Comparison of ENCODE assay signal across 14 mouse cellular contexts in genomic region chr11:63956748-63957147, GRCm38 (mm10). TPM values are rescaled to one million over a fixed set of nuclear protein-coding genes. Genes with fewer than 3 reads are reported as not detected.
DNase-seq lines count a peak whose midpoint lies in the region; ATAC-seq and TF ChIP-seq lines count a peak whose summit lies in the region.
"Had no signal": no experiment of that assay in that cellular context is flagged by ENCODE, and none has a peak within 500 bp of the region (broad histone marks: within the 10 kb centered on the region; RNA-seq: fewer than 3 reads in every experiment).

No protein-coding gene starts in this region.

- H3K4me3 ChIP-seq in hindbrain, embryonic 11.5 days (ENCODE audit: low read depth, low read length), result no peak overlapping the region
- no peak overlapping the region for H3K4me3 ChIP-seq in hindbrain, postnatal 0 days (ENCODE audit: low read length)
- no peak overlapping the region for H3K4me3 ChIP-seq in midbrain, embryonic 11.5 days (ENCODE audit: low read depth, low read length)
- H3K4me3 ChIP-seq in midbrain, embryonic 14.5 days (replicated peaks; ENCODE audit: low read depth, low read length), result no peak overlapping the region
- no peak overlapping the region for H3K4me3 ChIP-seq in embryonic facial prominence, embryonic 10.5 days
- no peak overlapping the region for H3K4me3 ChIP-seq in stomach, postnatal 0 days (ENCODE audit: low read depth, low read length)
- H3K4me3 ChIP-seq in kidney, embryonic 14.5 days (ENCODE audit: low read length), result no peak overlapping the region
- H3K4me3 ChIP-seq: gastrocnemius, adult 2 months; intestine, embryonic 15.5 days had no signal

- no peak overlapping the region for H3K4me2 ChIP-seq in hindbrain, embryonic 11.5 days (replicated peaks; ENCODE audit: low read depth, low read length)
- H3K4me2 ChIP-seq in hindbrain, postnatal 0 days (ENCODE audit: low read depth, low read length), result no peak overlapping the region
- no peak overlapping the region for H3K4me2 ChIP-seq in midbrain, embryonic 11.5 days
- no peak overlapping the region for H3K4me2 ChIP-seq in midbrain, embryonic 14.5 days (ENCODE audit: low read length)
- H3K4me2 ChIP-seq in stomach, postnatal 0 days (replicated peaks; ENCODE audit: low read depth), result no peak overlapping the region
- no peak overlapping the region for H3K4me2 ChIP-seq in kidney, embryonic 14.5 days (replicated peaks; ENCODE audit: low read depth, low read length)
- H3K4me2 ChIP-seq: intestine, embryonic 15.5 days had no signal

- no peak for TF ChIP-seq EP300 in stomach, postnatal 0 days (optimal IDR thresholded peaks at IDR 0.05)

- WGBS in hindbrain, embryonic 11.5 days, result 20% methylated on average over 7 of the region's 7 CpGs
- 29% methylated on average over 7 of the region's 7 CpGs for WGBS in hindbrain, postnatal 0 days
- 17% methylated on average over 7 of the region's 7 CpGs for WGBS in midbrain, embryonic 11.5 days
- WGBS in midbrain, embryonic 14.5 days, result 25% methylated on average over 7 of the region's 7 CpGs
- WGBS in embryonic facial prominence, embryonic 10.5 days, result 25% methylated on average over 7 of the region's 7 CpGs
- 37% methylated on average over 7 of the region's 7 CpGs for WGBS in stomach, postnatal 0 days
- WGBS in kidney, embryonic 14.5 days, result 33% methylated on average over 7 of the region's 7 CpGs

- TF ChIP-seq CTCF in hindbrain, postnatal 0 days (IDR thresholded peaks at IDR 0.05; ENCODE audit: low read depth), result no peak
- TF ChIP-seq CTCF in stomach, postnatal 0 days (IDR thresholded peaks at IDR 0.05; ENCODE audit: low read depth), result no peak

- no peaks in the 10 kb centered on the region for H3K27me3 ChIP-seq in hindbrain, embryonic 11.5 days (ENCODE audit: control insufficient read depth, insufficient read depth, low read length)
- no peaks in the 10 kb centered on the region for H3K27me3 ChIP-seq in hindbrain, postnatal 0 days (ENCODE audit: insufficient read depth, low read length)
- H3K27me3 ChIP-seq in midbrain, embryonic 11.5 days (ENCODE audit: control insufficient read depth, insufficient read depth, low read length), result no peaks in the 10 kb centered on the region
- no peaks in the 10 kb centered on the region; the same call in 1 of the 2 replicates for H3K27me3 ChIP-seq in midbrain, embryonic 14.5 days (ENCODE audit: control insufficient read depth, insufficient read depth, low read length)
- peaks cover 61% of the 10 kb centered on the region for H3K27me3 ChIP-seq in embryonic facial prominence, embryonic 10.5 days (replicated peaks; ENCODE audit: low read depth, poor library complexity, severe bottlenecking)
- H3K27me3 ChIP-seq in stomach, postnatal 0 days (ENCODE audit: control insufficient read depth, insufficient read depth, low read length), result no peaks in the 10 kb centered on the region
- H3K27me3 ChIP-seq in kidney, embryonic 14.5 days (ENCODE audit: control insufficient read depth, insufficient read depth, low read length), result no peaks in the 10 kb centered on the region; the same call in 1 of the 2 replicates

- 0 out of 2 replicates have a peak, but pooled peaks cover 8% of the 10 kb centered on the region for H3K4me1 ChIP-seq in hindbrain, embryonic 11.5 days (replicated peaks; ENCODE audit: control insufficient read depth, insufficient read depth, low read length)
- peaks cover 11% of the 10 kb centered on the region for H3K4me1 ChIP-seq in hindbrain, postnatal 0 days (ENCODE audit: insufficient read depth, low read length)
- H3K4me1 ChIP-seq in midbrain, embryonic 11.5 days (ENCODE audit: control insufficient read depth, insufficient read depth, low read length), result peaks cover 15% of the 10 kb centered on the region
- peaks cover 15% of the 10 kb centered on the region for H3K4me1 ChIP-seq in midbrain, embryonic 14.5 days (ENCODE audit: control insufficient read depth, insufficient read depth, low read length)
- H3K4me1 ChIP-seq in embryonic facial prominence, embryonic 10.5 days, result peaks cover 30% of the 10 kb centered on the region
- peaks cover 3% of the 10 kb centered on the region; the same call in 1 of the 2 replicates for H3K4me1 ChIP-seq in stomach, postnatal 0 days (replicated peaks; ENCODE audit: control insufficient read depth, insufficient read depth)
- H3K4me1 ChIP-seq in kidney, embryonic 14.5 days (ENCODE audit: control insufficient read depth, insufficient read depth, low read length), result 0 out of 2 replicates have a peak, but pooled peaks cover 4% of the 10 kb centered on the region

- H3K9ac ChIP-seq in hindbrain, embryonic 11.5 days (ENCODE audit: low read depth, low read length), result no peak overlapping the region
- no peak overlapping the region for H3K9ac ChIP-seq in hindbrain, postnatal 0 days (replicated peaks; ENCODE audit: low read length)
- H3K9ac ChIP-seq in midbrain, embryonic 11.5 days (ENCODE audit: low read length), result no peak overlapping the region
- no peak overlapping the region for H3K9ac ChIP-seq in midbrain, embryonic 14.5 days (replicated peaks; ENCODE audit: low read length)
- peak overlapping the region; percentile 23 for H3K9ac ChIP-seq in stomach, postnatal 0 days (ENCODE audit: low read length)
- H3K9ac ChIP-seq in kidney, embryonic 14.5 days (ENCODE audit: low read depth, low read length), result no peak overlapping the region
- H3K9ac ChIP-seq: intestine, embryonic 15.5 days had no signal

- no peak overlapping the region for H3K27ac ChIP-seq in hindbrain, embryonic 11.5 days (ENCODE audit: low read depth, low read length)
- H3K27ac ChIP-seq in hindbrain, postnatal 0 days, result no peak overlapping the region
- no peak overlapping the region for H3K27ac ChIP-seq in midbrain, embryonic 11.5 days (ENCODE audit: low read depth, low read length)
- no peak overlapping the region for H3K27ac ChIP-seq in midbrain, embryonic 14.5 days (replicated peaks; ENCODE audit: low read depth, low read length)
- peak overlapping the region; percentile 48; the same call in 1 of the 2 replicates for H3K27ac ChIP-seq in embryonic facial prominence, embryonic 10.5 days (replicated peaks)
- H3K27ac ChIP-seq in stomach, postnatal 0 days (replicated peaks), result peak overlapping the region; percentile 78
- H3K27ac ChIP-seq in kidney, embryonic 14.5 days (ENCODE audit: low read depth, low read length), result no peak overlapping the region
- H3K27ac ChIP-seq: gastrocnemius, adult 2 months; intestine, embryonic 15.5 days had no signal

- no peaks in the 10 kb centered on the region for H3K9me3 ChIP-seq in hindbrain, embryonic 11.5 days (ENCODE audit: control insufficient read depth, low read length)
- no peaks in the 10 kb centered on the region for H3K9me3 ChIP-seq in hindbrain, postnatal 0 days (ENCODE audit: low read length)
- H3K9me3 ChIP-seq in midbrain, embryonic 11.5 days (ENCODE audit: control insufficient read depth, low read length), result no peaks in the 10 kb centered on the region
- H3K9me3 ChIP-seq in midbrain, embryonic 14.5 days (ENCODE audit: control insufficient read depth, low read length), result no peaks in the 10 kb centered on the region
- H3K9me3 ChIP-seq in embryonic facial prominence, embryonic 10.5 days, result no peaks in the 10 kb centered on the region
- no peaks in the 10 kb centered on the region for H3K9me3 ChIP-seq in stomach, postnatal 0 days (ENCODE audit: control insufficient read depth, low read length)
- no peaks in the 10 kb centered on the region for H3K9me3 ChIP-seq in kidney, embryonic 14.5 days (ENCODE audit: control insufficient read depth, low read length)
- H3K9me3 ChIP-seq: G1E; intestine, embryonic 15.5 days had no signal

- DNase-seq in hindbrain, embryonic 11.5 days (ENCODE audit: low spot score), result peak; percentile 13
- DNase-seq in hindbrain, postnatal 0 days (ENCODE audit: low spot score), result no peak
- peak; percentile 90 for DNase-seq in midbrain, embryonic 11.5 days (ENCODE audit: low spot score, missing footprints)
- DNase-seq in midbrain, embryonic 14.5 days, result no peak
- DNase-seq in embryonic facial prominence, embryonic 10.5 days (ENCODE audit: low spot score), result no peak
- peak; percentile 50 for DNase-seq in stomach, postnatal 0 days (ENCODE audit: low spot score)
- no peak for DNase-seq in spleen, adult 18-20 months
- DNase-seq: cerebellum, adult 18-20 months; gastrocnemius, adult 2 months; heart, postnatal 36 days; right cerebral cortex, postnatal 25 days had no signal

- no peaks in the 10 kb centered on the region for H3K36me3 ChIP-seq in hindbrain, embryonic 11.5 days (ENCODE audit: control insufficient read depth, insufficient read depth, low read length)
- no peaks in the 10 kb centered on the region for H3K36me3 ChIP-seq in hindbrain, postnatal 0 days (ENCODE audit: insufficient read depth, low read length)
- no peaks in the 10 kb centered on the region for H3K36me3 ChIP-seq in midbrain, embryonic 11.5 days (ENCODE audit: control insufficient read depth, insufficient read depth, low read length)
- H3K36me3 ChIP-seq in midbrain, embryonic 14.5 days (ENCODE audit: control insufficient read depth, insufficient read depth, low read length), result no peaks in the 10 kb centered on the region
- no peaks in the 10 kb centered on the region for H3K36me3 ChIP-seq in embryonic facial prominence, embryonic 10.5 days (replicated peaks)
- no peaks in the 10 kb centered on the region for H3K36me3 ChIP-seq in stomach, postnatal 0 days (ENCODE audit: control insufficient read depth, insufficient read depth, low read length)
- no peaks in the 10 kb centered on the region for H3K36me3 ChIP-seq in kidney, embryonic 14.5 days (ENCODE audit: control insufficient read depth, insufficient read depth, low read length)
- H3K36me3 ChIP-seq: intestine, embryonic 15.5 days had no signal

- ATAC-seq in hindbrain, embryonic 11.5 days (ENCODE audit: low FRiP score), result no peak
- ATAC-seq in hindbrain, postnatal 0 days, result no peak
- ATAC-seq in midbrain, embryonic 11.5 days (ENCODE audit: low FRiP score), result no peak
- ATAC-seq in midbrain, embryonic 14.5 days (ENCODE audit: low FRiP score, low TSS enrichment), result no peak
- peak; percentile 53 for ATAC-seq in stomach, postnatal 0 days (ENCODE audit: low FRiP score, low TSS enrichment)
- ATAC-seq in kidney, embryonic 14.5 days (ENCODE audit: low FRiP score, low TSS enrichment), result no peak

RNA-seq across cellular contexts. Expression of gene Hs3st3b1, which starts 34.7 kb away (rescaled TPM):
- 8.9 and 10.8 TPM in 2 replicates for polyA plus RNA-seq in hindbrain, embryonic 11.5 days (2014; fragmentation: Nextera tagmentation; extraction: Ambion mirVana)
- 12.4 and 13.3 TPM in 2 replicates for total RNA-seq in hindbrain, postnatal 0 days (2014; rRNA removed)
- 2.6 and 2.8 TPM in 2 replicates for polyA plus RNA-seq in hindbrain, postnatal 0 days (2015; fragmentation: Nextera tagmentation; extraction: Ambion mirVana)
- 17.5 and 18.1 TPM in 2 replicates for polyA plus RNA-seq in midbrain, embryonic 11.5 days (2014; fragmentation: Nextera tagmentation; extraction: Ambion mirVana)
- 12.6 and 18.0 TPM in 2 replicates for polyA plus RNA-seq in midbrain, embryonic 14.5 days (2014; fragmentation: Nextera tagmentation; extraction: Ambion mirVana)
- polyA plus RNA-seq in embryonic facial prominence, embryonic 10.5 days (2016; fragmentation: Nextera tagmentation; extraction: Ambion mirVana), result 9.5 and 11.8 TPM in 2 replicates
- 6.9 and 8.3 TPM in 2 replicates for polyA plus RNA-seq in stomach, postnatal 0 days (2015; fragmentation: Nextera tagmentation; extraction: Ambion mirVana)
- 17.9 and 34.0 TPM in 2 replicates for polyA plus RNA-seq in kidney, embryonic 14.5 days (2014; fragmentation: Nextera tagmentation; extraction: Ambion mirVana)
- polyA plus RNA-seq: G1E had no signal

Comparison
In these comparisons a context has a peak if more than half of its experiments do, and no peak if none do; other contexts are left out.
1. DNase-seq: peak in hindbrain, embryonic 11.5 days (single experiment), midbrain, embryonic 11.5 days (single experiment) and stomach, postnatal 0 days (single experiment); none in hindbrain, postnatal 0 days (single experiment), midbrain, embryonic 14.5 days (single experiment), embryonic facial prominence, embryonic 10.5 days (single experiment) and spleen, adult 18-20 months (0 of 2).
2. H3K27ac ChIP-seq: peak in embryonic facial prominence, embryonic 10.5 days (single experiment) and stomach, postnatal 0 days (single experiment); none in hindbrain, embryonic 11.5 days (single experiment), hindbrain, postnatal 0 days (single experiment), midbrain, embryonic 11.5 days (single experiment), midbrain, embryonic 14.5 days (single experiment) and kidney, embryonic 14.5 days (single experiment).